Mouse (Mus musculus): ENCODE data around the gene Mgp. TPM values are rescaled to one million over a fixed set of nuclear protein-coding genes. Genes with fewer than 3 reads are reported as not detected.

Gene Mgp
- 132 TPM for polyA plus RNA-seq (2012; fragmentation: generic; extraction: Trizol)

GRCm38 (mm10) chr6:136875670-136876069 lies at the start of gene Mgp:
TSS of gene Mgp (minus strand) at chr6:136875823.
- Histone ChIP-seq H3K79me2 (ENCODE audit: control insufficient read depth, insufficient read depth) (no peaks in the 10 kb centered on the region), H3K4me3 (peak within 1 kb of the TSS; percentile 5), H3K4me2 (ENCODE audit: low read depth) (peak within 1 kb of the TSS; percentile 64), H3K27me3 (ENCODE audit: control insufficient read depth, insufficient read depth, insufficient read length) (no peaks in the 10 kb centered on the region), H3ac (ENCODE audit: control insufficient read depth, insufficient read length) (no peak within 1 kb of the TSS), H3K36me3 (ENCODE audit: control insufficient read depth, insufficient read depth) (no peaks in the 10 kb centered on the region)
- TF ChIP-seq REST (IDR thresholded peaks at IDR 0.05; ENCODE audit: insufficient read depth, insufficient read length) (no peak), POLR2AphosphoS2 (IDR thresholded peaks at IDR 0.05; ENCODE audit: insufficient read length, low read depth) (no peak), POLR2A (IDR thresholded peaks at IDR 0.05; ENCODE audit: insufficient read length, low read depth) (peak; percentile 51), CEBPB (IDR thresholded peaks at IDR 0.05; ENCODE audit: insufficient read depth, poor library complexity, severe bottlenecking) (no peak), E2F4 (IDR thresholded peaks at IDR 0.05; ENCODE audit: insufficient read depth) (no peak)

GRCm38 (mm10) chr6:136925049-136925448 lies 49.4 kb upstream of the Mgp start:
- no peak overlapping the region for H3ac ChIP-seq (ENCODE audit: control insufficient read depth, insufficient read length)
- TF ChIP-seq TCF3 (IDR thresholded peaks at IDR 0.05; ENCODE audit: insufficient read length, low read depth), result peak; percentile 40
- peak; percentile 34 to 96 (median 86) for TF ChIP-seq MYOG (IDR thresholded peaks at IDR 0.05; ENCODE audit: control insufficient read depth in 1 of 3, insufficient read depth in 1 of 3, insufficient read length in 2 of 3, low read depth in 2 of 3)
- TF ChIP-seq MAX (IDR thresholded peaks at IDR 0.05; ENCODE audit: low read depth), result no peak
- peak in 2 of 3 experiments; percentile 89 to 93 for TF ChIP-seq MYOD1 (IDR thresholded peaks at IDR 0.05; ENCODE audit: control insufficient read depth in 1 of 3, insufficient read length in 2 of 3, low read depth in 2 of 3)
- H3K4me3 ChIP-seq, result no peak overlapping the region
- no peaks in the 10 kb centered on the region for H3K36me3 ChIP-seq (ENCODE audit: control insufficient read depth, insufficient read depth)
- no peaks in the 10 kb centered on the region for H3K27me3 ChIP-seq (ENCODE audit: control insufficient read depth, insufficient read depth, insufficient read length)
- peak overlapping the region; percentile 14 for H3K4me2 ChIP-seq (ENCODE audit: low read depth)
- H3K79me2 ChIP-seq (ENCODE audit: control insufficient read depth, insufficient read depth), result no peaks in the 10 kb centered on the region

GRCm38 (mm10) chr6:136923532-136923931 lies 47.9 kb upstream of the Mgp start, which contains the start of gene Pde6h:
TSS of gene Pde6h (plus strand) at chr6:136923832.
- no peak for TF ChIP-seq REST (IDR thresholded peaks at IDR 0.05; ENCODE audit: insufficient read depth, insufficient read length)
- no peak for TF ChIP-seq TCF12 (IDR thresholded peaks at IDR 0.05; ENCODE audit: insufficient read depth, poor library complexity, severe bottlenecking)
- TF ChIP-seq CEBPB (IDR thresholded peaks at IDR 0.05; ENCODE audit: insufficient read depth, poor library complexity, severe bottlenecking), result no peak
- no peak for TF ChIP-seq USF1 (IDR thresholded peaks at IDR 0.05; ENCODE audit: low read depth)
- no peak for TF ChIP-seq E2F4 (IDR thresholded peaks at IDR 0.05; ENCODE audit: insufficient read depth)
- no peak for TF ChIP-seq MYOG (IDR thresholded peaks at IDR 0.05; ENCODE audit: control insufficient read depth in 1 of 3, insufficient read depth in 1 of 3, insufficient read length in 2 of 3, low read depth in 2 of 3)
- no peak for TF ChIP-seq MAX (IDR thresholded peaks at IDR 0.05; ENCODE audit: low read depth)
- Histone ChIP-seq H3K36me3 (ENCODE audit: control insufficient read depth, insufficient read depth) (no peaks in the 10 kb centered on the region), H3K79me2 (ENCODE audit: control insufficient read depth, insufficient read depth) (no peaks in the 10 kb centered on the region), H3K4me2 (ENCODE audit: low read depth) (peak within 1 kb of the TSS; percentile 14), H3ac (ENCODE audit: control insufficient read depth, insufficient read length) (no peak within 1 kb of the TSS), H3K27me3 (ENCODE audit: control insufficient read depth, insufficient read depth, insufficient read length) (no peaks in the 10 kb centered on the region), H3K4me3 (no peak within 1 kb of the TSS)

- Histone ChIP-seq H3ac (ENCODE audit: control insufficient read depth, insufficient read length) (no peak overlapping the region), H3K27me3 (ENCODE audit: control insufficient read depth, insufficient read depth, insufficient read length) (no peaks in the 10 kb centered on the region), H3K4me2 (ENCODE audit: low read depth) (no peak overlapping the region), H3K4me3 (no peak overlapping the region), H3K36me3 (ENCODE audit: control insufficient read depth, insufficient read depth) (no peaks in the 10 kb centered on the region), H3K79me2 (ENCODE audit: control insufficient read depth, insufficient read depth) (no peaks in the 10 kb centered on the region)
- TF ChIP-seq E2F4 (IDR thresholded peaks at IDR 0.05; ENCODE audit: insufficient read depth), result no peak
- TF ChIP-seq CEBPB (IDR thresholded peaks at IDR 0.05; ENCODE audit: insufficient read depth, poor library complexity, severe bottlenecking), result no peak
- TF ChIP-seq SRF (IDR thresholded peaks at IDR 0.05; ENCODE audit: control insufficient read depth, insufficient read length, low read depth), result no peak
- no peak for TF ChIP-seq POLR2A (IDR thresholded peaks at IDR 0.05; ENCODE audit: insufficient read length, low read depth)
- no peak for TF ChIP-seq TCF3 (IDR thresholded peaks at IDR 0.05; ENCODE audit: insufficient read length, low read depth)
- TF ChIP-seq REST (IDR thresholded peaks at IDR 0.05; ENCODE audit: insufficient read depth, insufficient read length), result no peak
- TF ChIP-seq MYOG (IDR thresholded peaks at IDR 0.05; ENCODE audit: control insufficient read depth in 1 of 3, insufficient read depth in 1 of 3, insufficient read length in 2 of 3, low read depth in 2 of 3), result no peak
- TF ChIP-seq MAX (IDR thresholded peaks at IDR 0.05; ENCODE audit: low read depth), result no peak
- TF ChIP-seq MYOD1 (IDR thresholded peaks at IDR 0.05; ENCODE audit: control insufficient read depth in 1 of 3, insufficient read length in 2 of 3, low read depth in 2 of 3), result no peak
- TF ChIP-seq TCF12 (IDR thresholded peaks at IDR 0.05; ENCODE audit: insufficient read depth, poor library complexity, severe bottlenecking), result no peak
- TF ChIP-seq USF1 (IDR thresholded peaks at IDR 0.05; ENCODE audit: low read depth), result no peak
- no peak for TF ChIP-seq POLR2AphosphoS2 (IDR thresholded peaks at IDR 0.05; ENCODE audit: insufficient read length, low read depth)
Observed at GRCm38 (mm10) chr6:136922871-136923270, 47.2 kb upstream of the Mgp start.

GRCm38 (mm10) chr6:136922080-136922479 lies 46.5 kb upstream of the Mgp start, which contains the start of gene Erp27:
TSS of gene Erp27 (minus strand) at chr6:136922180.
- Histone ChIP-seq H3ac (ENCODE audit: control insufficient read depth, insufficient read length) (no peak within 1 kb of the TSS), H3K4me2 (ENCODE audit: low read depth) (no peak within 1 kb of the TSS), H3K79me2 (ENCODE audit: control insufficient read depth, insufficient read depth) (no peaks in the 10 kb centered on the region), H3K27me3 (ENCODE audit: control insufficient read depth, insufficient read depth, insufficient read length) (no peaks in the 10 kb centered on the region), H3K4me3 (no peak within 1 kb of the TSS), H3K36me3 (ENCODE audit: control insufficient read depth, insufficient read depth) (no peaks in the 10 kb centered on the region)
- TF ChIP-seq REST (IDR thresholded peaks at IDR 0.05; ENCODE audit: insufficient read depth, insufficient read length) (no peak), POLR2A (IDR thresholded peaks at IDR 0.05; ENCODE audit: insufficient read length, low read depth) (no peak), MAX (IDR thresholded peaks at IDR 0.05; ENCODE audit: low read depth) (no peak), USF1 (IDR thresholded peaks at IDR 0.05; ENCODE audit: low read depth) (no peak), MYOD1 (IDR thresholded peaks at IDR 0.05; ENCODE audit: control insufficient read depth in 1 of 3, insufficient read length in 2 of 3, low read depth in 2 of 3) (no peak), E2F4 (IDR thresholded peaks at IDR 0.05; ENCODE audit: insufficient read depth) (no peak), TCF12 (IDR thresholded peaks at IDR 0.05; ENCODE audit: insufficient read depth, poor library complexity, severe bottlenecking) (no peak), POLR2AphosphoS2 (IDR thresholded peaks at IDR 0.05; ENCODE audit: insufficient read length, low read depth) (no peak), CEBPB (IDR thresholded peaks at IDR 0.05; ENCODE audit: insufficient read depth, poor library complexity, severe bottlenecking) (no peak)

All from myocyte (in vitro differentiated cells).